ENCODE assay signal across 28 mouse cellular contexts in the genomic region with DNA sequence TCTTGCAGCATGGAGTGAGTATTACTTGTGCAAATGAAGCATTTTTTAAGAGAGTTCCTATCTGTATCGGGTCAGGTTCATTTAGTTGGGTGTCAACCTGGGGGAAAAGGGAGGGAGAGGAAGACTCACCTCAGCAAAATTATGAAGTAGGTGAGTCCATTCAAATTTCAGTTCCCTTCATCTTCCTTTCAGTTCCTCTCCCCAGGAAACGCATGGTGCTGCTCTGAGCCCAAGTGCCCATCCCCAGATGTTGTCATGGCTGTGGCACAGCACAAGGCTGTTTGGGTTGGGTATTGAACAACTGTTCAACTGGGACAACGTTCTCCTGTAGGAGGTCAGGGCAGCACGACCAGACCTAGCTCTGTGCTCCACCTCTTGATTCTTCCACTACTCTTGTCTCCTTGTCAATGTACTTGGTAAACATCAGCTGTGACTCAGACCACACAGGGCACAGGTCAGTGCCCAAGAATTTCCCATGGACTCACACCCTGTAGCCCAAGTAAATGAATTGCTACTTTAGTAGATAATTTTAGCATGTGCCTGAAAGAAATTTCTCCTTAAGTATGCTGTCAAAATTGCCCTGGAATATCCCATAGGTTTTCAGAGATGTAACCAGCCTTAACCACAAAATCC. TPM values are rescaled to one million over a fixed set of nuclear protein-coding genes. Genes with fewer than 3 reads are reported as not detected.
DNase-seq lines count a peak whose midpoint lies in the region; TF ChIP-seq lines count a peak whose summit lies in the region.
"Had no signal": no experiment of that assay in that cellular context is flagged by ENCODE, and none has a peak within 500 bp of the region (broad histone marks: within the 10 kb centered on the region; RNA-seq: fewer than 3 reads in every experiment).

No protein-coding gene starts in this region.

- peak in 1 of 2 experiments; percentile 23 for DNase-seq in spleen, adult 2 months (ENCODE audit: low read depth in 1 of 2, low spot score in 2 of 2)
- DNase-seq in spleen, postnatal 4 days (ENCODE audit: low spot score in 2 of 2) = no peak
- peak; percentile 54 to 64 for DNase-seq in kidney, adult 8-10 months
- DNase-seq in kidney, postnatal 25 days = peak; percentile 9 to 47
- no peak for DNase-seq in layer of hippocampus, adult 2 months (ENCODE audit: low spot score in 2 of 2)
- no peak for DNase-seq in thymus, adult 18-20 months
- DNase-seq in urinary bladder, postnatal 14 days (ENCODE audit: low spot score) = no peak
- DNase-seq: adrenal gland, postnatal 14 days; cerebellum, adult 2 months; cerebellum, postnatal 25 days; gastrocnemius, postnatal 36 days; heart, postnatal 4 days; liver, postnatal 0 days; lung, postnatal 10 days; right cerebral cortex, adult 18-20 months; right cerebral cortex, postnatal 4 days had no signal

- no peaks in the 10 kb centered on the region for H3K36me3 ChIP-seq in spleen, adult 2 months (ENCODE audit: control insufficient read depth, insufficient read depth, low read length)
- H3K36me3 ChIP-seq: embryonic facial prominence, embryonic 12.5 days; heart, embryonic 10.5 days; limb, embryonic 12.5 days; midbrain, embryonic 10.5 days had no signal

- TF ChIP-seq POLR2A in spleen, adult 2 months (IDR thresholded peaks at IDR 0.05; ENCODE audit: low read depth, low read length) = no peak

- peak overlapping the region; percentile 55; the same call in 1 of the 2 replicates for H3K27ac ChIP-seq in spleen, adult 2 months (ENCODE audit: insufficient read depth, low read length)
- H3K27ac ChIP-seq in layer of hippocampus, adult 2 months = no peak overlapping the region
- H3K27ac ChIP-seq: embryonic facial prominence, embryonic 12.5 days; heart, embryonic 10.5 days; hindbrain, embryonic 14.5 days; limb, embryonic 12.5 days; midbrain, embryonic 10.5 days had no signal

- H3K4me3 ChIP-seq in spleen, adult 2 months (ENCODE audit: extremely low read depth, insufficient read depth, insufficient read length) = no peak overlapping the region
- H3K4me3 ChIP-seq in layer of hippocampus, adult 2 months = no peak overlapping the region
- H3K4me3 ChIP-seq: embryonic facial prominence, embryonic 12.5 days; heart, embryonic 10.5 days; limb, embryonic 12.5 days; midbrain, embryonic 10.5 days had no signal

- no peaks in the 10 kb centered on the region for H3K27me3 ChIP-seq in spleen, adult 2 months (ENCODE audit: control insufficient read depth, insufficient read depth, low read length)
- H3K27me3 ChIP-seq: embryonic facial prominence, embryonic 12.5 days; limb, embryonic 12.5 days had no signal

- peaks cover 15% of the 10 kb centered on the region for H3K4me1 ChIP-seq in spleen, adult 2 months (ENCODE audit: control insufficient read depth, insufficient read depth, insufficient read length)
- H3K4me1 ChIP-seq: embryonic facial prominence, embryonic 12.5 days; heart, embryonic 10.5 days; limb, embryonic 12.5 days; midbrain, embryonic 10.5 days had no signal

- WGBS in spleen, adult 2 months = 38% methylated on average over 4 of the region's 4 CpGs

- TF ChIP-seq CTCF in spleen, adult 2 months (IDR thresholded peaks at IDR 0.05; ENCODE audit: extremely low read depth, insufficient read depth, insufficient read length, insufficient replicate concordance) = no peak
- TF ChIP-seq CTCF in layer of hippocampus, adult 2 months (conservative IDR thresholded peaks at IDR 0.05) = no peak

RNA-seq across cellular contexts. Expression of a gene that starts 19.0 kb away (rescaled TPM):
- 0.79 and 1.1 TPM in 2 replicates for polyA plus RNA-seq in spleen, adult 2 months (2012; rRNA removed)
- total RNA-seq in layer of hippocampus, adult 2 months (2021) = not detected
- total RNA-seq: gastrocnemius, adult 18-20 months; gastrocnemius, postnatal 36 days; layer of hippocampus, adult 8-10 months; left cerebral cortex, postnatal 14 days; MEL; midbrain, postnatal 0 days had no signal
- polyA plus RNA-seq: cerebellum, adult 2 months; embryonic facial prominence, embryonic 12.5 days; forebrain, embryonic 11.5 days; heart, embryonic 10.5 days; hindbrain, embryonic 14.5 days; intestine, embryonic 14.5 days; limb, embryonic 12.5 days; midbrain, embryonic 10.5 days had no signal

RNA-seq across cellular contexts. Expression of a gene that starts 39.1 kb away (rescaled TPM):
- 9.0 and 10.5 TPM in 2 replicates for polyA plus RNA-seq in spleen, adult 2 months (2012; rRNA removed)
- total RNA-seq in layer of hippocampus, adult 2 months (2021) = 10 to 100 TPM; 52.3 to 57.5 TPM

Comparison
In these comparisons a context has a peak if more than half of its experiments do, and no peak if none do; other contexts are left out.
1. DNase-seq: peak in kidney, adult 8-10 months (2 of 2) and kidney, postnatal 25 days (2 of 2); none in spleen, postnatal 4 days (0 of 2), layer of hippocampus, adult 2 months (0 of 2), thymus, adult 18-20 months (0 of 2) and urinary bladder, postnatal 14 days (single experiment).